Mouse (Mus musculus) midbrain, embryonic 14.5 days (tissue): Measurements from ENCODE around the gene Arhgef40. TPM values are rescaled to one million over a fixed set of nuclear protein-coding genes. Genes with fewer than 3 reads are reported as not detected.

Source experiments
- ATAC-seq: fragments of 200-750 bp; cut with Nextera tagmentation; 2 replicates; pipeline ENCODE4 v1.8.0; 2017; ENCODE audit warnings: moderate number of reproducible peaks, moderate library complexity; ENCODE audit not compliant: low FRiP score, low TSS enrichment
- DNase-seq: peaks from one replicate; pipeline ENCODE4 v3.0.0-alpha.2; 2015
- H3K27ac ChIP-seq: fragments of 300-500 bp; sonication (generic); replicated peaks from 2 replicates; pipeline ENCODE4 v1.5.1; 2014; ENCODE audit warnings: mild to moderate bottlenecking, low read depth, low read length, moderate library complexity
- H3K27me3 ChIP-seq: fragments of 300-500 bp; sonication (generic); 2 replicates; pipeline ENCODE4 v1.6.1; 2014; ENCODE audit warnings: low read length, control low read depth, mixed read lengths; ENCODE audit not compliant: control insufficient read depth, insufficient read depth
- H3K36me3 ChIP-seq: fragments of 300-500 bp; sonication (generic); 2 replicates; pipeline ENCODE4 v1.6.1; 2014; ENCODE audit warnings: low read length, control low read depth; ENCODE audit not compliant: control insufficient read depth, insufficient read depth
- H3K4me1 ChIP-seq: fragments of 300-500 bp; sonication (generic); 2 replicates; pipeline ENCODE4 v1.6.1; 2014; ENCODE audit warnings: mild to moderate bottlenecking, antibody characterized with exemption, low read length, control low read depth; ENCODE audit not compliant: control insufficient read depth, insufficient read depth
- H3K4me2 ChIP-seq: fragments of 300-500 bp; sonication (generic); 2 replicates; pipeline ENCODE4 v1.6.1; 2014; ENCODE audit warnings: mild to moderate bottlenecking, low read length, moderate library complexity
- H3K4me3 ChIP-seq: fragments of 300-500 bp; sonication (generic); replicated peaks from 2 replicates; pipeline ENCODE4 v1.5.1; 2014; ENCODE audit warnings: low read depth, low read length
- H3K9ac ChIP-seq: fragments of 300-500 bp; sonication (generic); replicated peaks from 2 replicates; pipeline ENCODE4 v1.6.1; 2014; ENCODE audit warnings: mild to moderate bottlenecking, low read length, moderate library complexity
- H3K9me3 ChIP-seq: fragments of 300-500 bp; sonication (generic); 2 replicates; pipeline ENCODE4 v1.6.1; 2016; ENCODE audit warnings: low read length, control low read depth, mixed read lengths; ENCODE audit not compliant: control insufficient read depth
- WGBS: fragments of 180-500 bp; shearing (Covaris S2); extraction: QIAGEN DNeasy Blood & Tissue Kit; methylation state at CpG from one replicate; pipeline ENCODE4 v1.1.7; 2014; 5-methylcytosine and 5-hydroxymethylcytosine counted together
- polyA plus RNA-seq: library from polyadenylated mRNA; unstranded; fragments of >200 nt; fragmentation: Nextera tagmentation; extraction: Ambion mirVana; gene quantifications from 2 replicates; pipeline ENCODE4 v1.2.1, GENCODE M21; 2014

Arhgef40 gene
- polyA plus RNA-seq, 1 experiment from 2014 or later: 72.8 TPM

- DNase-seq (no peak), ATAC-seq (no peak)
- no peaks in the 10 kb centered on the region for H3K27me3 ChIP-seq
- 89% methylated on average over 3 of the region's 3 CpGs for WGBS
- H3K9ac ChIP-seq: no peak overlapping the region
- no peak overlapping the region for H3K27ac ChIP-seq
- peaks cover 5% of the 10 kb centered on the region; the same call in 1 of the 2 replicates for H3K4me1 ChIP-seq
- H3K4me3 ChIP-seq: no peak overlapping the region
- no peak overlapping the region for H3K4me2 ChIP-seq
- H3K36me3 ChIP-seq: no peaks in the 10 kb centered on the region
- no peaks in the 10 kb centered on the region for H3K9me3 ChIP-seq
These were observed 5.3 kb upstream of the Arhgef40 start for GRCm38 (mm10) chr14:51979252-51979651.

DNA sequence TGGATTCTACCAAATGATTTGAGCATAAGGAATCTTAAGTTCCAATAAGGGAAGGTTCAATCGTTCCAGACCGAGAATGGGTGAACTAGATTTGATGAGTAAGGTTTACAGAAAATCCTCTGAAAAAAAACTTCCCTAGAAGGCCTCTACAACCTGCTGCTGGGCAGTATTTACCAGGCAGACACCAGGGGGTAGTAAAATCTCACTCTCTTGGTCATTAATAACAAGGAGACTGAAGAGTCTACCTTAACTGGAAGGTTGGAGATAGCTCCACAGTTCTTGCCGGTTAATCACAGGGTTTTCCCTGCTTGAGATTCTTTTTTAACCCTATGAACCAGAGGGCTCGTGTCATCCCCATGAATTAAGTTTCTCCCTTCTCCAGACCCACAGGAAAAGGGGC, 1.3 kb upstream of the Arhgef40 start:
- Histone ChIP-seq H3K27me3 (no peaks in the 10 kb centered on the region), H3K4me2 (peak overlapping the region; percentile 83), H3K36me3 (peaks cover 12% of the 10 kb centered on the region; the same call in 1 of the 2 replicates), H3K9me3 (no peaks in the 10 kb centered on the region), H3K9ac (no peak overlapping the region), H3K4me3 (no peak overlapping the region), H3K27ac (no peak overlapping the region), H3K4me1 (peaks cover 20% of the 10 kb centered on the region)
- DNase-seq: peak; percentile 29
- no peak for ATAC-seq
- 65% methylated on average over 4 of the region's 4 CpGs for WGBS

- ATAC-seq: 0 out of 2 replicates have a peak, but pooled peaks have one; percentile 0
These were observed 668 bp upstream of the Arhgef40 start for GRCm38 (mm10) chr14:51983855-51984246.

DNA sequence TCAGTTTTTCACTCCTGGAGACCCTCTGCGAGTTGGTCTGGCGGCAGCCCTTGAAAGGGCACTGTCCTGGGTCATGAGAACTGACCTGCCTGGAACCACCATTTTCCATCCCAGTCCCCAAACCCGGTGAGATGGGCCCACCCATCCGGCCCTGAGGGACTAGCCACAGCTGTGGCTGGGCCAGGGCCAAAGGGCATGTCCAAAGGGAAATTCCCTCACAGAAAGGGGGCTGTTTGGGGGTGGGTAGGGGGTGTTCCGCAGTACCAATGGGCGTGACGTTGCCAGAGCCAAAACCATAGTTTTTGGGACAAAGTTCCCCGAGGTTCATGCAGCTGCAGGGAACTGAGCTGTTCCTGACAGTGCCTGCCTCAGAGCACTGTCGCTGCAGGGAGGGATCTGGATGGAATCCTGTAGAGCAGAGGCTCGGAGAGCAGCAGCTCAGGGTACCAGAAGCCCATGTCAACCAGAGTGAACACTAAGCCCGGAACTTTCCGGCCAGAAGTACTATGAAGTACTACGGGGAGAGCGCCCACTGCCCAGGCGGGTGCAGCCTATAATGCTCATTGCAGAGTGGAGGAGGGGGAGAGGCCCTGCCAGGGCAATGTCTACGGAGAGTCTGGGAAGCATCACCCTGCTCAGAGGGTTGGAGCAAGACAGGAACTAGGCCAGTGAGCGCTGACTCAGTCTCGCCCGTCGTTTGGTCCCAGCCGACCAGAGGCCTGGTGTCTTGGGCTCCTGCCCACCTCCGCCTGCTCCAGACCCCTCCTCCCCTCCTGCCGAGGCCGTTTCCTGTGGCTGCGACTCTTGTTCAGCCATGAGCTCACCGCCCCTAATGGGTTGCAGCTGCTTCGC, 1.0 kb downstream of the Arhgef40 start:
- Histone ChIP-seq H3K4me1 (peaks cover 26% of the 10 kb centered on the region), H3K9me3 (no peaks in the 10 kb centered on the region), H3K4me3 (peak overlapping the region; percentile 80), H3K36me3 (peaks cover 32% of the 10 kb centered on the region), H3K9ac (peak overlapping the region; percentile 78), H3K27ac (peak overlapping the region; percentile 91), H3K27me3 (no peaks in the 10 kb centered on the region), H3K4me2 (peak overlapping the region; percentile 83)
- WGBS: under 1% methylated on average over 27 of the region's 27 CpGs
- DNase-seq (peak; percentile 73), ATAC-seq (peak; percentile 37)

More at GRCm38 (mm10) chr14:51983855-51984246, 668 bp upstream of the Arhgef40 start:
- 5% methylated on average over 10 of the region's 10 CpGs for WGBS
- Histone ChIP-seq H3K27me3 (no peaks in the 10 kb centered on the region), H3K9ac (peak overlapping the region; percentile 78), H3K27ac (peak overlapping the region; percentile 91), H3K9me3 (no peaks in the 10 kb centered on the region), H3K36me3 (peaks cover 16% of the 10 kb centered on the region), H3K4me3 (peak overlapping the region; percentile 80), H3K4me1 (peaks cover 21% of the 10 kb centered on the region), H3K4me2 (peak overlapping the region; percentile 83)
- DNase-seq: no peak

GRCm38 (mm10) chr14:51986153-51986505, 1.6 kb downstream of the Arhgef40 start:
- peaks cover 38% of the 10 kb centered on the region for H3K36me3 ChIP-seq
- no peaks in the 10 kb centered on the region for H3K9me3 ChIP-seq
- H3K4me1 ChIP-seq: peaks cover 26% of the 10 kb centered on the region
- ATAC-seq: no peak
- 2% methylated on average over 7 of the region's 7 CpGs for WGBS
- H3K27me3 ChIP-seq: no peaks in the 10 kb centered on the region
- H3K4me2 ChIP-seq: peak overlapping the region; percentile 83
- DNase-seq: no peak
- H3K9ac ChIP-seq: peak overlapping the region; percentile 78
- H3K27ac ChIP-seq: peak overlapping the region; percentile 91
- peak overlapping the region; percentile 80 for H3K4me3 ChIP-seq

DNA sequence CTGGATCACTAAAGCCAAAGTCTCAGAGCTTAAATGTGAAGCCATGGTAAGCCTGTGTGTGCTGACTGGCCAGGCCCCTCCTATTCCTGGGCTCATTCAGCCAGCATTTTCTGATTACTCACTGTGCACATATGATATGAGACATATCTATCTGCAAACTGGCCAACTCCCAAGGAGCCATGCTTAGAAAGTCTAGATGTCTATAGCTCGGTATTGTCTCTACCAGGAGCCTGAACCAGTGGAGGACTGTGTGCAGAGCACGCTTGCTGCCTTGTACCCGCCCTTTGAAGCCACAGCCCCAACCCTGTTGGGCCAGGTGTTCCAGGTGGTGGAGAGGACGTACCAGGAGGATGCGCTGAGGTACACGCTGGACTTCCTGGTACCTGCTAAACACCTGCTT, 2.7 kb downstream of the Arhgef40 start:
- H3K36me3 ChIP-seq: peaks cover 49% of the 10 kb centered on the region

GRCm38 (mm10) chr14:51988731-51989130, 4.2 kb downstream of the Arhgef40 start:
- Histone ChIP-seq H3K4me2 (no peak overlapping the region), H3K27me3 (no peaks in the 10 kb centered on the region), H3K4me1 (peaks cover 22% of the 10 kb centered on the region), H3K9ac (no peak overlapping the region), H3K4me3 (no peak overlapping the region), H3K9me3 (no peaks in the 10 kb centered on the region), H3K36me3 (peaks cover 64% of the 10 kb centered on the region), H3K27ac (no peak overlapping the region)
- 72% methylated on average over 12 of the region's 12 CpGs for WGBS
- DNase-seq (no peak), ATAC-seq (no peak)

More for the DNA sequence above, 2.7 kb downstream of the Arhgef40 start:
- Histone ChIP-seq H3K4me2 (no peak overlapping the region), H3K9ac (no peak overlapping the region), H3K4me1 (peaks cover 26% of the 10 kb centered on the region), H3K4me3 (no peak overlapping the region), H3K27ac (no peak overlapping the region), H3K27me3 (no peaks in the 10 kb centered on the region), H3K9me3 (no peaks in the 10 kb centered on the region)
- 94% methylated on average over 6 of the region's 6 CpGs for WGBS
- DNase-seq (no peak), ATAC-seq (no peak)

GRCm38 (mm10) chr14:51989461-51989970, 5.0 kb downstream of the Arhgef40 start:
- no peaks in the 10 kb centered on the region for H3K27me3 ChIP-seq
- H3K36me3 ChIP-seq: peaks cover 72% of the 10 kb centered on the region
- WGBS: 58% methylated on average over 12 of the region's 12 CpGs
- 0 out of 2 replicates have a peak overlapping the region, but pooled peaks have one; percentile 6 for H3K4me2 ChIP-seq
- no peak overlapping the region for H3K4me3 ChIP-seq
- peak overlapping the region; percentile 31 for H3K9ac ChIP-seq
- H3K4me1 ChIP-seq: peaks cover 22% of the 10 kb centered on the region
- DNase-seq (no peak), ATAC-seq (no peak)
- no peaks in the 10 kb centered on the region for H3K9me3 ChIP-seq
- H3K27ac ChIP-seq: no peak overlapping the region
